Mouse (Mus musculus): Measurements from ENCODE around the gene Fam53a. TPM values are rescaled to one million over a fixed set of nuclear protein-coding genes. Genes with fewer than 3 reads are reported as not detected.

The Fam53a gene
- polyA plus RNA-seq (2015; fragmentation: Nextera tagmentation; extraction: Ambion mirVana), result 63.3 and 67.7 TPM in 2 replicates

DNA sequence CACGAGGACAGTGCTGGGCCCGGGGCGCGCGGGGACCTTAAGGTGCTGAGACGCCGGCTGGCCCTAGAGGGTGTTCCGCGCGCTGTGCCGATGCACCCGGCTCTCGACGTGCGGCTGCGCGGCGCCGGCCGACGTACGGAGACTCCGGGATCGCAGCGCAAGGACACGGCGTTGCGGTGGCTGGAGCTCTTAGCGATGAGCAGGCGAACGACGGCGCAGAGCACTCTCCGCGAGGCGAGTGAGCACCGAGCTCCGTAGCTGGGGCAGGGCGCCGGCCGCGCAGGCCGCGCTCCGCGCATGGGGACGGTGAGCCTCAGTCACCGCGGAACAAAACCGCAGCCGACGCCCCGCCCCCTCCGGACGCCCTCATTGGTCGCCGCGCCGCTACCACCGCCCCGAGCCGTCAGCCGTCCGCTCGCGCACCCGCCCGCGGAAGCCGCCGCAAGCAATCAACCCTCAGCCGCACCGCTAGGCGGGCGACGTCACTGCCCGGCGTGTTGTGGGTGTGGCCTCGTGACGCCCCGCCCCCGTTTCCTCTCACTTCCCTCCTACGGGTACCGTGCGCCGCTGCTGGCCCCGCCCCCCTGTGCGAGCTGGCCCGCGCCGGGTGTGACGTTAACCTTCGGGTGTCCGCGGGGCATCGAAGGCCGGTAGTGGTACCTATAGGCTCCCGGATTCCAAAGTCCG, at the start of gene Fam53a, which contains the start of gene Gm9903:
Fam53a (minus strand) TSS at position 335 of the 687 bp plus-strand sequence.
Gm9903 (plus strand) TSS at position 625 of the 687 bp plus-strand sequence.
- WGBS, result under 1% methylated on average over 83 of the region's 99 CpGs
- peak; percentile 93 for ATAC-seq (ENCODE audit: insufficient number of reproducible peaks, insufficient read depth, low FRiP score, low TSS enrichment, low read depth)
- H3K9ac ChIP-seq, result peak within 1 kb of the TSS; percentile 88

DNA sequence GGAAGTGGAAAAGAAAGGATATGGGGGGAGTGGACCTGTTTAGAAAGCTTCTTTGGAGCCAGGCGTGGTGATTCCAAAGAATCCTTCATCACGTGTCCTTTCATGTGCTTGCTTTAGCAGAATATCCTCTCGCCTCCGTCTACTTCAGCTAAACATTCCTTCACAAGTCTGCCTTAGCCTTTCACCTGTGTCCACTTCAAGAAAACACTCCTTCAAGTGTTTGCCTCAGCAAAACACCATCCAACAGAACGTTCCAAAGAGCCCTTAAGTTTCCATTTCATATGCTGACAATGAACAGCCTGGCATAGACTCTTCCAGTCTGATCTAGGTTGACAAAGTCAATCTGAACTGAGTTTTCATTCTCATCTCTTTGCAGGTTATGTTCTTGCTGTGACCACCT, 48.8 kb upstream of the Fam53a start:
- ATAC-seq (ENCODE audit: insufficient number of reproducible peaks, insufficient read depth, low FRiP score, low TSS enrichment, low read depth), result no peak
- no peaks in the 10 kb centered on the region for H3K9me3 ChIP-seq
- H3K36me3 ChIP-seq, result peaks cover under 1% of the 10 kb centered on the region
- H3K27me3 ChIP-seq, result no peaks in the 10 kb centered on the region
- H3K9ac ChIP-seq, result no peak overlapping the region
- H3K4me3 ChIP-seq, result no peak overlapping the region
- WGBS, result 84% methylated on average over 5 of the region's 5 CpGs
- H3K27ac ChIP-seq, result no peak overlapping the region
- no peak overlapping the region for H3K4me2 ChIP-seq
- H3K4me1 ChIP-seq, result peaks cover 9% of the 10 kb centered on the region; the same call in 1 of the 2 replicates

More for the DNA sequence above, at the start of gene Fam53a, which contains the start of gene Gm9903:
- Histone ChIP-seq H3K36me3 (0 out of 2 replicates have a peak, but pooled peaks cover 1% of the 10 kb centered on the region), H3K27me3 (no peaks in the 10 kb centered on the region), H3K4me2 (peak within 1 kb of the TSS; percentile 81), H3K27ac (peak within 1 kb of the TSS; percentile 94), H3K4me3 (peak within 1 kb of the TSS; percentile 66), H3K4me1 (peaks cover 18% of the 10 kb centered on the region), H3K9me3 (no peaks in the 10 kb centered on the region)

DNA sequence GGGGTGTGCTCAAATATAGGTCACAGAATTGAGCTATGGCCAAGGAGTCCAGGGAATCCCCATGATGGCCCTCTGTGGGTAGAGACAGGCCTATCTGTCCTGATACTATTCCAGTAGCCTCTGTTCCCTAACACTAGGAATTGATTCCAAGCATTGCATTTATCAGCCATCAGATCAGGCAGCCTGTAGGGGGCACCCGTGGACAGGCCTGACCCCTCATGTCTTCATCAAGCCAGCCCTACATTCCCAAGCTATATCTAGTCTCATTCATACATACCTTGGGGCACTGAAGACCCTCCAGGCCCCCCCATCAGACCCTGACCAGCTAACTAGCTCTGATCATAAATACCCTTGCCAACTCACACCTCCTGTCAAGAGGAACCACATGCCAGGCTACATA, 46.5 kb upstream of the Fam53a start:
- Histone ChIP-seq H3K27me3 (no peaks in the 10 kb centered on the region), H3K27ac (no peak overlapping the region), H3K9ac (no peak overlapping the region), H3K36me3 (peaks cover 22% of the 10 kb centered on the region), H3K4me3 (no peak overlapping the region), H3K4me2 (no peak overlapping the region), H3K4me1 (peaks cover under 1% of the 10 kb centered on the region; the same call in 1 of the 2 replicates), H3K9me3 (no peaks in the 10 kb centered on the region)
- WGBS, result 4% methylated on average over 1 of the region's 1 CpGs
- no peak for ATAC-seq (ENCODE audit: insufficient number of reproducible peaks, insufficient read depth, low FRiP score, low TSS enrichment, low read depth)

DNA sequence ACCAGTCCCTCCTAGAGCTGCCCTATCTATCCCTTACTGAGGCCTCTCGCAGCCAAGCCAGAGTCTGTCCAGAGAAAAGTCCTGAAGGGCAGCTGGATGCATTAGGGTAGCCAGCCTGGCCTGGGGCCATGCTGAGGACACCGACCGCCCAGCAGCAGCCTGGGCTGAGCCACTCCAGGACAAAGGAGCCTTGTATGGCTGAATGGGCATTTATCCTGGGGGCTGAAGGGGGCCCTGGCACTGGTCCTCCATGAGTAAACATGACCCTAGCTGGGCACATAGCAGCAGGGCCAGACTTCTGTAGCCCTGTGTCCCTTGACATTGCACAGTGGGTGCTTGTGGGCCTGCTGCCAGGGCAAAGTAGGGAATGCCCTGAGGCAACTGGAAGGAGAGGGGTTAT, 45.0 kb upstream of the Fam53a start:
- Histone ChIP-seq H3K4me3 (no peak overlapping the region), H3K36me3 (peaks cover 37% of the 10 kb centered on the region), H3K9ac (no peak overlapping the region), H3K27me3 (no peaks in the 10 kb centered on the region), H3K9me3 (no peaks in the 10 kb centered on the region), H3K4me1 (no peaks in the 10 kb centered on the region), H3K27ac (peak overlapping the region; percentile 28; the same call in 1 of the 2 replicates), H3K4me2 (no peak overlapping the region)
- no peak for ATAC-seq (ENCODE audit: insufficient number of reproducible peaks, insufficient read depth, low FRiP score, low TSS enrichment, low read depth)
- WGBS, result 49% methylated on average over 3 of the region's 3 CpGs

DNA sequence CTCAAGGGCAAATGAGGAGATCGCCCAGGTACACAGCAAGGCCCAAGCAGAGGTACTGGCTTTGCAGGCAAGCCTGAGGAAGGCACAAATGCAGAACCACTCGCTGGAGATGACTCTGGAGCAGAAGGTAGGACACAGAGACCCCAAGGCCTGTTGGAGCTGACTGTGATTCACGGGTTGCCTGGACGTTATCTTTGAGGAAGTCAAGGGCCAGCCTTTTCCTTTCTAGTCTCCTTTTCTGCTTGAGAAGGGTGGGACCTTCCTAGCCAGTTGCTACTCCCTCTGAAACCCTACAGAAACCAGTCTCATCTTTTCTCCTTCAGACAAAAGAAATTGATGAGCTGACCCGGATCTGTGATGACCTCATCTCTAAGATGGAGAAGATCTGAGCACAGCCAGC, 42.2 kb upstream of the Fam53a start:
- H3K4me1 ChIP-seq, result no peaks in the 10 kb centered on the region
- H3K27ac ChIP-seq, result no peak overlapping the region
- peaks cover 65% of the 10 kb centered on the region for H3K36me3 ChIP-seq
- WGBS, result 91% methylated on average over 5 of the region's 5 CpGs
- no peaks in the 10 kb centered on the region for H3K27me3 ChIP-seq
- H3K4me2 ChIP-seq, result no peak overlapping the region
- H3K9me3 ChIP-seq, result no peaks in the 10 kb centered on the region
- H3K4me3 ChIP-seq, result no peak overlapping the region
- ATAC-seq (ENCODE audit: insufficient number of reproducible peaks, insufficient read depth, low FRiP score, low TSS enrichment, low read depth), result no peak
- no peak overlapping the region for H3K9ac ChIP-seq

DNA sequence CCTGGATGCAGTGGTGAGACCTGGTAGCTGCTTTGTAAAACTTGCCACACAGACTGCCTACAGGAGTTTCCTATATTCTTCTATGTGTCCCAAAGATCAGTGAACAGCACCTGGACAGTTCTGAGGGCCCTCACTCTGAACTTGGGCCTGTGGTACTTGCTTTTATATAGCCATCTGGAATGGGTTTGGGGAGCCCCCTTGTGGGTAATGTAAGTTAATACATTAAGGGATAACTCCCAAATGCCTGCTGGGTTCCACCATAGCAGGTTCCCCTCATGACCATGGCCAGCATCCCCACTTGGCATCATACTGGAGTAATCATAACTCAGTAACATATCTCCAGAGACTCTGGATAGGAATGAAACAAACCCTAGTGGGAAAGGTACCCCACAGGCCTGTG, 38.8 kb upstream of the Fam53a start:
- H3K36me3 ChIP-seq, result peaks cover 89% of the 10 kb centered on the region
- no peak for ATAC-seq (ENCODE audit: insufficient number of reproducible peaks, insufficient read depth, low FRiP score, low TSS enrichment, low read depth)
- no peak overlapping the region for H3K4me3 ChIP-seq
- no peaks in the 10 kb centered on the region for H3K27me3 ChIP-seq
- H3K4me1 ChIP-seq, result no peaks in the 10 kb centered on the region
- H3K4me2 ChIP-seq, result no peak overlapping the region
- no peak overlapping the region for H3K9ac ChIP-seq
- no peaks in the 10 kb centered on the region for H3K9me3 ChIP-seq
- H3K27ac ChIP-seq, result no peak overlapping the region

DNA sequence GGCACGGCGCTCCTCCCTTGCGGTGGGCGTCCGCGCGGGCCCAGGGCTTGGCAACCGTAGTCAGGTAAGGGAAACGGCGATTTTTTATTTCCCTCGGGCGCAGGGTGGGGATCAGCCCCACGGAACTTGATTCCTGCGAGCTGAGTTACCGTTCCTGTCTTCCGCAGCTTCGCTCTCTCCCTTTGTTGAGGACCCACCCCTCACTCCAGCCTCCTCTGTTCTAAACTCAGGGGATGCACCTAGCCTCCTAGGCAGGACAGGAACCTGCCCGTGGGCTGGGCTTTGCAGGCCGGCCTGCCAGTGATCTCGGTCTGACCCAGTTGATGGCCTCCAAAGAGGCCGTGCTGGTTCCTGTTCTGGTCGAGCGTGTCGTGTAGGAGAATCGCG, 29.2 kb upstream of the Fam53a start:
- no peaks in the 10 kb centered on the region for H3K9me3 ChIP-seq
- H3K27ac ChIP-seq, result peak overlapping the region; percentile 72
- H3K27me3 ChIP-seq, result no peaks in the 10 kb centered on the region
- under 1% methylated on average over 26 of the region's 26 CpGs for WGBS
- peak overlapping the region; percentile 76 for H3K4me3 ChIP-seq
- H3K36me3 ChIP-seq, result peaks cover 44% of the 10 kb centered on the region
- peak overlapping the region; percentile 96 for H3K4me2 ChIP-seq
- ATAC-seq (ENCODE audit: insufficient number of reproducible peaks, insufficient read depth, low FRiP score, low TSS enrichment, low read depth), result no peak
- peaks cover 31% of the 10 kb centered on the region for H3K4me1 ChIP-seq
- H3K9ac ChIP-seq, result peak overlapping the region; percentile 86

DNA sequence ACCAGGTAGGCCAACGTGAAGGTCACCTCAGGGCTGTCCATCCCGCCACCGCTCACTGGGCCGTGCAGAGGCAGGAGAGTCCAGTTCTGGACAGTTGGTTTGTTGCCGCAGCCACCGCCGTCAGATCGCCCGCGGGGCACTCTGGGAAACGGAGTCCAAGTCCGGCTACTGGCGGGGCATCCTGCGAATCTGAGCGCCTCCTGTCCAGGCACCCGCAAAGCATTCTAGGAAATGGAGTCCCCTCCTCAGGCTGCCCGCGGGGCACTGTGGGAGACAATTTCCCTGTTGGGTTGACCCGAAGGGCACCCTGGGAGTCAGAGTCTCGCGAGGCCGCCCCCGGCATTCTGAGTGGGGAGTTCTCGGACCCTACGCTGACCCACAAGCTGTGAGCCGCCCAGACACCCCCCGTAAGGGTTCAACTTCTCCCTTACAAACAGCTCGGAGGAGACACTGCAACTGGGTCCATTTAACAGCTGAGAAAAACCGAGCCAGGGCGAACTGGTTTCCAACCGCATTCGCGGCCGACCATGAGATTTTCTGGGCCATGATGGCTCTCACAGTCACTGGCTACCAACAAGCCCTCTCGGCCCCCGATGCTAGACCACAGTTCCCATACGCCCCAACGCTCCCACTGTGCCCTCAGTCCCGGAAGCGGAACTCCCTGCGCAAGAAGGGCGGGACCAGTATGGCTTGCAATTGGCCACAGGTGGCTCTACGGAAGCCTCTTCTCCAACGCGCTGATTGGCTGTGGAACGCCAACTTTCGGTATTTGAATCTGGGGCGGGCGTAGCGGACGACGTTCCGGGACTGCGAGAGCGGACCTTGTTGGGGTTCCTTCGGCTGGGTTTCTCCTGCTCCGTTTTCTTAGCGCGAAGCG, 28.6 kb upstream of the Fam53a start, which contains the start of the genes Tacc3 and Tmem129:
Tacc3 (plus strand) TSS at position 342 of the 877 bp plus-strand sequence.
Tmem129 (minus strand) TSS at position 630 of the 877 bp plus-strand sequence.
- Histone ChIP-seq H3K4me3 (peak within 1 kb of the TSS; percentile 76), H3K9me3 (no peaks in the 10 kb centered on the region), H3K4me2 (peak within 1 kb of the TSS; percentile 96), H3K9ac (peak within 1 kb of the TSS; percentile 86), H3K36me3 (peaks cover 46% of the 10 kb centered on the region), H3K27ac (peak within 1 kb of the TSS; percentile 95), H3K27me3 (no peaks in the 10 kb centered on the region), H3K4me1 (peaks cover 31% of the 10 kb centered on the region)
- under 1% methylated on average over 60 of the region's 60 CpGs for WGBS
- ATAC-seq (ENCODE audit: insufficient number of reproducible peaks, insufficient read depth, low FRiP score, low TSS enrichment, low read depth), result peak; percentile 97

DNA sequence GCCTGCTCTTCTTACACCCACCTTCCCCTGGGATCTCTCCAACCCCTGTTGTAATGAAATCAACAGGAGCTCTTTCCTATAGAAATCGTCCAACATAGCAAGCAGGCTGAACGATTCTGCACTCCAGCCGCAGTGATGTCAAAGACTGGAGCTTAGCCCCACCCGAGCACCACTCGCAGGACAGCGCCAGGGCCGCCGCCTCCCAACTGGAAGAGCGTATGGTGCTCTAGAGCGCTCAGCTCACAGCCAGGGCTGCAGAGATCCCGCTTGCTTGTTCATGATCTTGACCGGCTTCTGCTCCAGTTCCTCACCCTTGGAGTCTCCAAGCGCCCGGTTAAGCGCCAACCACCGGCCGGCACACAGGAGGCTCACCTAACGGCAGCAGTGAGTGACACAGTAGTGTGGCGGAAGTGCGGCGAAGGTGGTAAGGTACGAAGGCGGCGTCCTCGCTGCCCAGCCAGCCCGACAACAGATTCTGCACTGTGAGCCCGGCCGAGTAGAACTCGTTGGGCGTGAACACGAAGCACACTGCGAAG, 27.9 kb upstream of the Fam53a start:
- ATAC-seq (ENCODE audit: insufficient number of reproducible peaks, insufficient read depth, low FRiP score, low TSS enrichment, low read depth), result 0 out of 2 replicates have a peak, but pooled peaks have one; percentile 1
- Histone ChIP-seq H3K27ac (peak overlapping the region; percentile 95), H3K27me3 (no peaks in the 10 kb centered on the region), H3K9ac (peak overlapping the region; percentile 86), H3K9me3 (no peaks in the 10 kb centered on the region), H3K4me3 (peak overlapping the region; percentile 76), H3K4me1 (peaks cover 31% of the 10 kb centered on the region), H3K36me3 (peaks cover 40% of the 10 kb centered on the region), H3K4me2 (peak overlapping the region; percentile 96)
- under 1% methylated on average over 32 of the region's 32 CpGs for WGBS

DNA sequence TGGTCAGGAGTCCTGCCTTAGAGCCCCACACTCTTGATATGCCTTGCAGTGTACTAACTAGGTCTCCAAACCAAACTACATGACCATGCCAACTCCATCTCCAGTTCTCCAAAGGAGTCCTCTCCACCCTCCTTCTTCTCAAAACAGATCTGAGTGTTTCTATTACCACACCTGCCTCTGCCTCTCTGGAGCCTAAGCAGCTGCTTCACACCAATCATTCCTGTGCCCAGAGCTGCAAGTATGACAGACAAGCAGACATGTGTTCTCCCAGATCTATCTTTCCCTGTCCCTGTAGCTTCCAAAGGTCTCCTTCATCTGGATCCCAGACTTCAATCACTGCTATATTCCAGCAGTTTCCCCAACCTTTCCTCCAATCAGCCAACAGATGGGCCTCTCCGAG, 27.3 kb upstream of the Fam53a start:
- H3K9ac ChIP-seq, result peak overlapping the region; percentile 86
- H3K4me1 ChIP-seq, result peaks cover 31% of the 10 kb centered on the region
- peaks cover 34% of the 10 kb centered on the region for H3K36me3 ChIP-seq
- H3K27me3 ChIP-seq, result no peaks in the 10 kb centered on the region
- 34% methylated on average over 1 of the region's 1 CpGs for WGBS
- peak overlapping the region; percentile 96 for H3K4me2 ChIP-seq
- ATAC-seq (ENCODE audit: insufficient number of reproducible peaks, insufficient read depth, low FRiP score, low TSS enrichment, low read depth), result no peak
- no peak overlapping the region; the same call in 1 of the 2 replicates for H3K27ac ChIP-seq
- H3K9me3 ChIP-seq, result no peaks in the 10 kb centered on the region
- H3K4me3 ChIP-seq, result peak overlapping the region; percentile 76

DNA sequence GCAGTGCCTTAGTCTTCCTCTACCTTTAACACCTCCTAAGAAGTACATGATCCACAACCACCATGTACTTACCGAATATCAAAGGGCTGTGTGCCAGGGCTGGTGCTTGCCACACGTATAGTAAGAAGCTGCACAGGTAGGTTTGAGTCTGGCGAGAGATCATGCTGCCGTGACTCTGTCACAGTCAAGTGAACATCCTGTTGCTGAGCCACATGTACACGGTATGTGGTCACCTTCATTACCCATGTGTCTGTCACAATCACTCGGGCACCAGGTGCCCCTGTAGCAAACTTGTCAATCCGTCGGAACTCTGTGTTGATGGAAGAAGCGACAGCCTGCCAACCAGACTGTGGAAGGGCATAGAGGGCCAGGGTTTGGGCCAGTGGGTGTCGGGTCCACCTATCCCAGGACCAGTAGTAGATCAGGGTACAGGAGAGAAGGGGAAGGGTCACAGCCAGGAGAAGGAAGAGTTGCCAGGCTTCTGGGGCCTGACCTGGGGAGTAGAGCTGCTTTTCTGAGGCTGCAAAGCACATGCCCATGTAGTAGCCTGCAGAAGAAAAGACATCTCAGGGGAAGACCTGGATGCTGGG, 25.9 kb upstream of the Fam53a start:
- H3K27me3 ChIP-seq, result no peaks in the 10 kb centered on the region
- peaks cover 39% of the 10 kb centered on the region for H3K4me1 ChIP-seq
- H3K4me2 ChIP-seq, result no peak overlapping the region
- 0 out of 2 replicates have a peak overlapping the region, but pooled peaks have one; percentile 86 for H3K9ac ChIP-seq
- no peak for ATAC-seq (ENCODE audit: insufficient number of reproducible peaks, insufficient read depth, low FRiP score, low TSS enrichment, low read depth)
- H3K27ac ChIP-seq, result no peak overlapping the region
- no peak overlapping the region for H3K4me3 ChIP-seq
- peaks cover 22% of the 10 kb centered on the region for H3K36me3 ChIP-seq
- no peaks in the 10 kb centered on the region for H3K9me3 ChIP-seq
- 92% methylated on average over 10 of the region's 10 CpGs for WGBS
